Mouse (Mus musculus): ENCODE results near the gene Rasgef1a.
A peak's percentile ranks its signal among the peaks of the same experiment; 100 is the strongest.

The Rasgef1a gene

DNA sequence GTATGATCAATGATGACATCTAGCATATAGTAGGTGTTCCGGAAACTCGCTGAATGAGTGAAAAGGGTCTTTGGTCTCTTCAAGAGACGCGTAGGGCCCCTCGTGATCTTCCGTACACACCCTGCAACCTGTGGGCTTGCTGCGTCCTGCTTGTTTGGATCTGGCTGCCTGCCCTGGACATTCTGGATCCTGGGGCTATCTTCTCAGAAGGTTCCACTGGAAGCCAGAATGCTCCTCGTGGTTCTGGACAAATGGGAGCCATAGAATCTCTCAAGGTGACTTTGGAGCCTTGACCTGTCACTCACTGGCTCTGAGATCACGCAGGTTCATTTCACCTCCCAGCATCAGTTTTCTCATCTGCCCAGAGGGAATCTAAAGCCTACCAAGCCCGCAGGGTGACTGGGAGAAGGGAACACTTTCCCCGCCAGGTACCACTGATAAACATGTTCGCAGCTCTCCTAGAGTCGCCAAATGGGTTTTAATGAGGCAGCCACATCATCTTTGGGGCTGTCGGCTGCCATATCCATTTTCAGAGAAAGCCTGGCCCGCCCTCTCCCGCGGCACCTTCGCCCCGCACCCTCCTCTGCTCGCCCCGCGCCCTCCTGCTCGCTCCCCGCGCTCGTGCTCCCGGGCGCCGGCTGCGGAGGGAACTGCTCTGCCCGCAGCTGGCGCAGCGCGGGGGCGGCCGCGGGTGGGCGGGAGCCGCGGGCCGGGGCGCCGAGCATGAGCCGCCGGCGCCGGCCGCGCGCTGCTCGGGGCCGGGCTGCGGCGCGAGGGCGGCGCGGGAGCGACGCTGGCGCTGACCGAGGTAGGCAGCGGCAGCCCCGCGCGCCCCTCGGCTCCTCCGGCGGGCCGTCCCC lies at the start of gene Rasgef1a:
Rasgef1a (plus strand) TSS at position 683 of the 860 bp plus-strand sequence.
- peak; percentile 37 to 40 for DNase-seq (ENCODE audit: low spot score in 2 of 2)

DNA sequence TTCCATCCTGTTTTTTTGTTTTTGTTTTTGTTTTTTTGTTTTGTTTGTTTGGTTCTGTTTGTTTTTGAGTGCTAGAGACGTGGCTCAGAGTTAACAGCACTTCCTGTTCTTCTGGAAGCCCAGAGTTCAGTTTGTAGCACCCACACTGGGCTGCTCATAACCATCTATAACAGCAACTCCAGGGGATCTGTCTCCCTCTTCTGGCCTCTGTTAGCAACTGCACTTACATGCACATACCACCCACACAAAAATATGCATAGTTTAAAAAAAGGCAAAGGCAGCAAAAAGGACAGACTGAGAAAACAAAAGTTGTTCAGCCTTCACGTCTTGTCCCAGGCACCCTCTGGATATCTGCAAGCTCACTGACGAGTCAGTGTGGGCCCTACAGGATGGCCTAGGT lies 48.0 kb upstream of the Rasgef1a start:
- no peak for DNase-seq (ENCODE audit: low spot score in 2 of 2)

DNA sequence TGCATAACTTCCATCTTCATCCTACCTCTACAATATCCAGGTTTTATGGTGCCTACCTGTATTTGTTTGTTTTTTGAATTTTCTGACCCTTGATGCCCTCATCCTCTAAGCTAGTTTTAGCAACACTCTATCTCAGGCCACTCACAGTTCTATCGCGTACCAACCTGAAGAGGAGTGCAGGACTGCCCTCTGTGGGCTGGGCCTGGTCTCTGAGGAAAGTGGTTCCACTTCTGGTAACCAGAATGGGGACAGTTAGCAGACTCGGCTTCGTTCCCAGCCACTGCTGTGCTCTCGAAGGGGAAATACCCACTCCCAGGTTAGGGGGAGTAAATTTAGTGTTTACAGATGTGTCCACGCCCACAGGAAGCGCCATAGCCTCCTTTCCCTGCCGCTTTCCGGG lies 44.5 kb upstream of the Rasgef1a start:
- DNase-seq (ENCODE audit: low spot score in 2 of 2): no peak

DNA sequence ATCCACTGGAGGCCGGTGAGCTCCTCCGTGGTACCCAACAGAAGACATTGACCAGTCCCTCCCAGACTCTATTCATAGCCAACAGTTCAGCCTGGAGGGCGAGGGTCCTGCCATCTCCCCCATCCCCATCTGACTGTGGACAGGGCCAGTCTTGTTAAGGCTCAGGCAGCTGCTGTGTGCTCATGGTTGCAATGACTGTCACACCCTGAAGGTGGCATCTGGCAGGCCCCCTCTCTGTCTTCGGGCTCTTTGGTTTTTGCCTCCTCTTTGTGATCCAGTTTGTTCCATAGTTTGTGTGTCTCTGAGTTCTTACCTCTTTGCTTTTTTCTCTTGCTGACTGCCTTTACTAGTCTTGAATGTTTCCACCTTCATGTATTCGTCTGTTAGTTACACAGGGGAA lies 24.1 kb upstream of the Rasgef1a start:
- no peak for DNase-seq (ENCODE audit: low spot score in 2 of 2)

GRCm38 (mm10) chr6:117989209-117989608 lies 22.0 kb upstream of the Rasgef1a start:
- DNase-seq (ENCODE audit: low spot score in 2 of 2): peak in 1 of 2 experiments; percentile 59

GRCm38 (mm10) chr6:117990649-117991048 lies 20.6 kb upstream of the Rasgef1a start:
- no peak for DNase-seq (ENCODE audit: low spot score in 2 of 2)

- peak; percentile 45 to 50 for DNase-seq (ENCODE audit: low spot score in 2 of 2)
Measured at GRCm38 (mm10) chr6:117991297-117991696, 19.9 kb upstream of the Rasgef1a start.

DNA sequence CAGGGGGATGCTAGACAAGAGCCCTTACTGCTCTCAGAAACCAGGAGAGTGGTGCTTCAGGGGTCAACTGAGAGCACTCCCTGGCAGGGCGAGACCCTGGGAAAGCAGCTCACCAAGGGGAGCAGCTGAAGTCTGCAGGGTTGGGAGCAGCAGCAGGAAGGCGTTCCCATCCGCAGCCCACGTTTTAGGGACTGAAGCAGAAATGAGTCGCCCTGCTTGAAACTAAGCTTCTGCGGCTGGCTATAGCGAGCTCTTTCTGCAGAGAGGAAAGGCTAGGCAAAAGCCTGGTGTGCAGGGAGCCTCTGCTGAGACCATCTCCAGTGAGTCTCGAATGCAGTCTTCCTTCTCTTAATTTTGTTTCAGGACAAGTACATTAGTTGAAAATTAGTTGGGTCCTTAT lies 19.3 kb upstream of the Rasgef1a start:
- no peak for DNase-seq (ENCODE audit: low spot score in 2 of 2)

DNA sequence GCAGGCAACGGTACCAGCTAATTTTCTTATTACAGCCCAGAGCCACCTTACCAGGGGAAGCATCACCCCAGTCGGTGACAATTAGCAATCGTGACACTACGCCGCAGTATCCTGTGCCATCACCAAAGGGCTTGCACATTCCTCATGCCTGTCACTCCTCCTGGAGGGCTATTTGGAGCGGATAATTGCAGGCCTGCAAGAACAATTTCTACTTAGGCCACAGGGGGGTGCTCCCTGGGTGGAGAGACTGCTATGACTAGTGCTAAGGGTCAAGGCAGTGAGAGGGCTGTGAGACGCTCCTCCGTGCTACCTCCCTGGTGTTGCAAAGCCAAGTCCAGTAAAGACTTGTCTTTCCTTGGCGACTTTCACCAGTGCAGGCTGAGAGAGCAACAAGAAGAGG lies 16.1 kb upstream of the Rasgef1a start:
- no peak for DNase-seq (ENCODE audit: low spot score in 2 of 2)

DNA sequence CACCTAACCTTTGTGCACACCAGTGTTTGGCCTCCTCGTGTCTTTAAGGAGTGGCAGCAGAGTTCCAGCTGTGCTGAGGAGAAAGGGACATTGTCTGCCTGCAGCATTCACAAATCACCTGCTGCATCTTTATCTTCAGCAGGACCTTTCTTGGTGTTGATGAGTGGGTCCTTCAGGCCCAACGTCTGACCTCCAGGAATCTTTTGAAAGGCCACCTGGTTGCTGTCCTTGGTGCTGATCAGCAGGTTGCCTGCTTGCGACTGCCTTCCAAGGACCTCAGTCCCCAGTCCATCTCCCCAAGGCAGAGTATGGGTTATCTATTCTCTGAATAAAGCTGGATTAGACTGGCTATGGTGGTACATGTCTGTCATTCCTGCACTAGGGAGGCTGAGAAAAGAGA lies 10.0 kb upstream of the Rasgef1a start:
- DNase-seq (ENCODE audit: low spot score in 2 of 2): no peak

- DNase-seq (ENCODE audit: low spot score in 2 of 2): no peak
Measured at GRCm38 (mm10) chr6:118007302-118007701, 3.9 kb upstream of the Rasgef1a start.

GRCm38 (mm10) chr6:118007843-118008539 lies 3.2 kb upstream of the Rasgef1a start:
- peak in 1 of 2 experiments; percentile 55 for DNase-seq (ENCODE audit: low spot score in 2 of 2)

DNA sequence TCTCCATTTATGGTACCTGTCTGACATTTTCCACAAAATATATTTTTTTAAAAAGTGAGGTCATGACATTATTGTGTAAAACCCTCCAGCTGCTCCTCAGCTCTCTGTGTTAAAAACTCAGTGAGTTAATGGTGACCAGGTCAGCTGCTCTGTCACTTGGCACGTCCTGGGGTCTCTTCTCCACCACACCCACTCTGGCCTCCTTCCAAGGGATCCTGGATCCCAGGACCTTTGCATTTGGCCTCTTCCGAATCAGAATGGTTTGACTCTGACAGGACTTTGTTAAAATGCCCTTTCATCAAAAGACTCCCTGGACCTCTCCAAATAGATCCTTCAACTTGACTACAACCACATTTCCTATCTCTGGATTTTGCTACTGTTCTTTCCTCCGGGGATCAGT lies 982 bp upstream of the Rasgef1a start:
- DNase-seq (ENCODE audit: low spot score in 2 of 2): no peak

DNA sequence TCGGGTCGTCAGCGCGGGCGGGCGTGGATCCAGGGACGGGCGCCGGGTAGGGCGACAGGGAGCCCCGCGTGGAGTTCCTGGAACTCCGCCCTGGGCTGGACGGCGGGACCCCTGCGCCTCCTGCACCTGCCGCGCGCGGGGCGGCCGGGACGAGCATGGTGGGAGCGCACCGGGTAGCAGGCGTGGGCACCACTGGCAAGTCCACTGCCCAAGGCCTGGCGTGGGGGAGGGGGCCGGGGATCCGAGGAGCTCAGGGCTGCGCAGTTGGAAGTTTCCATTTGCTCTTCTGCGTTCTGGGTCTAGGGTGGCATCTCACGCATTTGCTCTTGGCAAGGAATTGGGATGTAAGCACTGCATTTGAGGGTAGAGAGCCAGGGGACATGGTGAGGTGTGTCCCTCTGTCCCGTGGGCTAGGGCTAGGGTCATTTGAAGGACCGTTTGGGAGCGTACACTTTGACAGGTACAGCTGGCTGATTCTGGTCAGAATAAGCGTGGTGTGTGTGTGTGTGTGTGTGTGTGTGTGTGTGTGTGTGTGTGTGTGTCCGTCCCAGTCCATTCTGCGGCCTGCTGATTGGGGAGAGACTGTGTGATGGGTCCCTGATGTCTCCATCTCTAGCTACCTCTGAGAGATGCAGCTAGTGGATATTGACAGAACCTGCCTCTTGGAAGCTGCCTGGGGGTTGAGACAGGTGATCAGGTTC lies 528 bp downstream of the Rasgef1a start:
- DNase-seq (ENCODE audit: low spot score in 2 of 2): peak; percentile 38 to 56

DNA sequence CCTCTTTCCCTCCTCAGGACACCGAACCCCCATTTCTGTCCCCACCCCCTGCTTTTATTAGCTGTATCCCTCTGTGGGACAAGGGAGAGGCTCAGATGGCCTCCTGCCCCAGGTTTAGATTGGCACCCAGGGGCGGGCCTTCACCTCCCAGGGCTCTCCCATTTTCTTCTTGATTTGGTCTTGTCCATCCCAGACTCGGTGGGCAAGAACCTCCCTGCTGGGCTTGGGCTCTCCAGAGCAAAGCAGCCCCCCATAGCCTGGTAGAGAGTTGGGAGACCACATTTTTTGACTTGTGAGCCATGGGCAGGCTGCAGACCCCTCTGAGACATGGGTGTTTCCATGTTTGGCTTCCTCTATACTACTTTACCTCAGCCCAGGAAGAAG lies 1.1 kb downstream of the Rasgef1a start:
- DNase-seq (ENCODE audit: low spot score in 2 of 2): no peak

- DNase-seq (ENCODE audit: low spot score in 2 of 2): peak; percentile 86 to 91
Measured at GRCm38 (mm10) chr6:118012987-118013866, 2.0 kb downstream of the Rasgef1a start.

GRCm38 (mm10) chr6:118014881-118015280 lies 3.6 kb downstream of the Rasgef1a start:
- peak; percentile 74 to 77 for DNase-seq (ENCODE audit: low spot score in 2 of 2)

DNA sequence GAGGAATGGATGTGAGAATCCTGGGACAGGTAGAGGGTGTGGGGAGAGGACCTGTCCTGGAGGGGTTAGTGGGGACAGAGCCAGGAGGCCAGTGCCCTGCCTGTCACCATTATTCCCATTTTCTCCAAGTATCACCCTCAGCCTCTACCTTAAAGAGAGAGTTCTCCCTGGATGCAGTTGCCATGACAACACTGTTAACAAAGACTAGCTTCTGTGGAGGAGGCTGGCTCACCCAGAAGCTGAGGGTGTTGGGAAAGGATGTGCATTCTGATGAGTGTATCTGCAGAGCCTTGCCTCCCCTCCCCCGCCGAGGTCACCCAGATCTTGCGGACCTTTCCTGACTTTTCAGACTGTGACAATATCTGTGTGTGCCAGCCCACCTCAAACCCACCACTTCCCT lies 4.7 kb downstream of the Rasgef1a start:
- peak; percentile 50 to 73 for DNase-seq (ENCODE audit: low spot score in 2 of 2)

DNA sequence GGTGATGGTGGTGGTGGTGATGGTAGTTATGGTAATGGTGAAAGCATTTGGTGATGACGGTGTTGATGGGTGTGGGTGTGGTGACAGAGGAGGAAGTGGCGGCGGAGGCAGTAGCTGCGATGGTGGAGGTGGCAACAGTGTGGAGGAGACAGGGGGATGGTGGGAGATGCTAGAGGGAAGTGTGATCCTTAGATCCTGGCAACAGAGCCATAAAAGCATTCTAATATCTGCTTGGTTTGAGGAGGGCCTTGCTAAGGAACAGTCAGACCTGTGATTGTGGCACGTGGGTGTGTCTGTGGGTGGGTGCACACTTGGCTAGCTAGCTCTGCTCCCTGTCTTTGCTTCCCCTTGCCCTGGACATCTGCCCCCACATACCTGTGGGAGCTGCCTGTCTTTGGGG lies 7.4 kb downstream of the Rasgef1a start:
- DNase-seq (ENCODE audit: low spot score in 2 of 2): peak; percentile 58 to 63

DNA sequence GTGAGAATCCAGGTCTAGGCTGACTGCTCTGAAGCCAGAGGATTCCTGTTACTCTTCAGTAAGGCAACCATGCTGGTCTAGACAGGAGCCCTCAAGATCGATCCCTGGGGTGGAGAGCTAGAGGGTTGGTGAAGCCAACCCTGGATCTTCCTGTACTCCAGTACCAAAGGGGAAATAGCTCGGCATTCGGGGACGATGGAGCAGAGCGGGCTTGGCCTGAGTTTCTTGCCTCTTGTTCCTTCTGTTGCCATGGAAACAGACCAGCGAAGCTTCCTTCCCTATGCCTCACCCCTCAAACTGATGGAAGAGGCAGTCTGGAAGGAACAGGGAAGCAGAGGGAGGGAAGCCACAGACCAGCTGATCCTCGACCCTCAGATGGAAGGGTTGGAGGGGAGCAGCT lies 8.3 kb downstream of the Rasgef1a start:
- peak; percentile 38 to 55 for DNase-seq (ENCODE audit: low spot score in 2 of 2)

- peak; percentile 70 to 80 for DNase-seq (ENCODE audit: low spot score in 2 of 2)
Measured at GRCm38 (mm10) chr6:118022898-118023635, 11.8 kb downstream of the Rasgef1a start.
